ENCODE assay signal across 8 mouse cellular contexts in the genomic region with DNA sequence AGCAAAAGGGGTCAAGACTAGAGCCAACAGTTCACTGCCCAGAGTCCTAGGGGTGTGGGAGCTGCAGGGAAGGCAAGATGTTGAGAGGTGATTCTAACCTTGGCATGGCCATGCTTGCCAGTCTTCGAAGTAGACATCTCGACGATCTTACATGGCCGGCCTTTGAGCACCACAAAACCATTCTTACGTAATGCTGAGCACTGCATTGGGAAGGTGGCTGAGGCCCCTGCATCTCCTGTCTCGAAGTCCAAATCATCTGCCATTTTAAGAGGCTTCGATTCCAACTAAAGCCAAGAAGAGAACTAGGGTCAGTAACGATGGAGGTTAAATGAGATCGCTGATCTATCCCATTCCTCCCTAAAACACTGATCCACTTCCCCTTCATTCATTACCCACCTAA. TPM values are rescaled to one million over a fixed set of nuclear protein-coding genes. Genes with fewer than 3 reads are reported as not detected.
DNase-seq lines count a peak whose midpoint lies in the region; ATAC-seq and TF ChIP-seq lines count a peak whose summit lies in the region.

No protein-coding gene starts in this region.

- TF ChIP-seq CTCF in lung, postnatal 0 days (IDR thresholded peaks at IDR 0.05) = no peak
- no peak for TF ChIP-seq CTCF in intestine, postnatal 0 days (IDR thresholded peaks at IDR 0.05; ENCODE audit: low read depth)

- H3K27me3 ChIP-seq in lung, postnatal 0 days (replicated peaks; ENCODE audit: insufficient read depth, low read length) = no peaks in the 10 kb centered on the region
- no peaks in the 10 kb centered on the region for H3K27me3 ChIP-seq in forebrain, embryonic 10.5 days (ENCODE audit: poor library complexity, severe bottlenecking)
- no peaks in the 10 kb centered on the region for H3K27me3 ChIP-seq in intestine, postnatal 0 days (replicated peaks; ENCODE audit: control insufficient read depth, insufficient read depth, low read length)
- no peaks in the 10 kb centered on the region for H3K27me3 ChIP-seq in neural tube, embryonic 13.5 days

- H3K27ac ChIP-seq in lung, postnatal 0 days (ENCODE audit: low read length) = peak overlapping the region; percentile 96
- H3K27ac ChIP-seq in forebrain, embryonic 10.5 days = 0 out of 2 replicates have a peak overlapping the region, but pooled peaks have one; percentile 99
- peak overlapping the region; percentile 11; the same call in 1 of the 2 replicates for H3K27ac ChIP-seq in intestine, postnatal 0 days (ENCODE audit: low read depth, low read length)
- peak overlapping the region; percentile 93 for H3K27ac ChIP-seq in neural tube, embryonic 13.5 days (replicated peaks)

- peak overlapping the region; percentile 89; the same call in 1 of the 2 replicates for H3K9ac ChIP-seq in lung, postnatal 0 days (replicated peaks; ENCODE audit: low read depth)
- no peak overlapping the region for H3K9ac ChIP-seq in intestine, postnatal 0 days (ENCODE audit: low read depth, low read length)
- H3K9ac ChIP-seq in neural tube, embryonic 13.5 days = peak overlapping the region; percentile 91

- peaks cover 30% of the 10 kb centered on the region for H3K36me3 ChIP-seq in lung, postnatal 0 days (ENCODE audit: insufficient read depth, low read length)
- H3K36me3 ChIP-seq in forebrain, embryonic 10.5 days (replicated peaks) = peaks cover 55% of the 10 kb centered on the region
- H3K36me3 ChIP-seq in intestine, postnatal 0 days (ENCODE audit: control insufficient read depth, insufficient read depth) = peaks cover 37% of the 10 kb centered on the region
- H3K36me3 ChIP-seq in neural tube, embryonic 13.5 days = peaks cover 46% of the 10 kb centered on the region

- ATAC-seq in lung, postnatal 0 days = no peak
- ATAC-seq in intestine, postnatal 0 days = no peak
- ATAC-seq in neural tube, embryonic 13.5 days (ENCODE audit: low read depth) = no peak

- H3K4me2 ChIP-seq in lung, postnatal 0 days (replicated peaks; ENCODE audit: low read depth, low read length) = peak overlapping the region; percentile 99
- peak overlapping the region; percentile 94 for H3K4me2 ChIP-seq in intestine, postnatal 0 days (replicated peaks; ENCODE audit: low read depth)
- peak overlapping the region; percentile 98 for H3K4me2 ChIP-seq in neural tube, embryonic 13.5 days

- peaks cover 16% of the 10 kb centered on the region; the same call in 1 of the 2 replicates for H3K4me1 ChIP-seq in lung, postnatal 0 days (ENCODE audit: insufficient read depth, low read depth, low read length)
- peaks cover 67% of the 10 kb centered on the region for H3K4me1 ChIP-seq in forebrain, embryonic 10.5 days
- 0 out of 2 replicates have a peak, but pooled peaks cover 5% of the 10 kb centered on the region for H3K4me1 ChIP-seq in intestine, postnatal 0 days (replicated peaks; ENCODE audit: control insufficient read depth, insufficient read depth, low read length)
- H3K4me1 ChIP-seq in neural tube, embryonic 13.5 days (replicated peaks) = peaks cover 54% of the 10 kb centered on the region

- H3K9me3 ChIP-seq in lung, postnatal 0 days (ENCODE audit: low read length) = no peaks in the 10 kb centered on the region
- no peaks in the 10 kb centered on the region for H3K9me3 ChIP-seq in forebrain, embryonic 10.5 days
- no peaks in the 10 kb centered on the region for H3K9me3 ChIP-seq in intestine, postnatal 0 days (ENCODE audit: control insufficient read depth)
- no peaks in the 10 kb centered on the region for H3K9me3 ChIP-seq in neural tube, embryonic 13.5 days

- peak overlapping the region; percentile 92; the same call in 1 of the 2 replicates for H3K4me3 ChIP-seq in lung, postnatal 0 days (ENCODE audit: low read depth, low read length)
- peak overlapping the region; percentile 99 for H3K4me3 ChIP-seq in forebrain, embryonic 10.5 days
- peak overlapping the region; percentile 70 for H3K4me3 ChIP-seq in intestine, postnatal 0 days (ENCODE audit: low read depth, low read length)
- peak overlapping the region; percentile 92 for H3K4me3 ChIP-seq in neural tube, embryonic 13.5 days

- 66% methylated on average over 9 of the region's 9 CpGs for WGBS in lung, postnatal 0 days
- 87% methylated on average over 9 of the region's 9 CpGs for WGBS in forebrain, embryonic 10.5 days
- WGBS in intestine, postnatal 0 days = 59% methylated on average over 9 of the region's 9 CpGs
- 83% methylated on average over 9 of the region's 9 CpGs for WGBS in neural tube, embryonic 13.5 days

- no peak for DNase-seq in lung, postnatal 0 days (ENCODE audit: low spot score)
- no peak for DNase-seq in lung, postnatal 10 days
- DNase-seq in forebrain, embryonic 10.5 days (ENCODE audit: extremely low spot score, low spot score) = no peak
- no peak for DNase-seq in gastrocnemius, postnatal 4 days (ENCODE audit: low spot score in 2 of 2)
- no peak for DNase-seq in cerebellum, postnatal 14 days
- no peak for DNase-seq in right cerebral cortex, postnatal 14 days

- no peak for TF ChIP-seq EP300 in lung, postnatal 0 days (IDR thresholded peaks at IDR 0.05)

RNA-seq across cellular contexts. Expression of a gene that starts 2.7 kb away (rescaled TPM):
- polyA plus RNA-seq in lung, postnatal 0 days (2015; fragmentation: Nextera tagmentation; extraction: Ambion mirVana) = 758 and 815 TPM in 2 replicates
- polyA plus RNA-seq in forebrain, embryonic 10.5 days (2016; fragmentation: Nextera tagmentation; extraction: Ambion mirVana) = 2,970 and 2,997 TPM in 2 replicates
- 716 and 774 TPM in 2 replicates for polyA plus RNA-seq in intestine, postnatal 0 days (2015; fragmentation: Nextera tagmentation; extraction: Ambion mirVana)
- 1,157 and 1,178 TPM in 2 replicates for polyA plus RNA-seq in neural tube, embryonic 13.5 days (2015; fragmentation: Nextera tagmentation; extraction: Ambion mirVana)
- 100 to 1,000 TPM; 565 to 571 TPM for total RNA-seq in gastrocnemius, postnatal 4 days (2021)

RNA-seq across cellular contexts. Expression of a gene that starts 5.4 kb away (rescaled TPM):
- 53.0 and 59.1 TPM in 2 replicates for polyA plus RNA-seq in lung, postnatal 0 days (2015; fragmentation: Nextera tagmentation; extraction: Ambion mirVana)
- 92.4 and 97.3 TPM in 2 replicates for polyA plus RNA-seq in forebrain, embryonic 10.5 days (2016; fragmentation: Nextera tagmentation; extraction: Ambion mirVana)
- 40.4 and 42.3 TPM in 2 replicates for polyA plus RNA-seq in intestine, postnatal 0 days (2015; fragmentation: Nextera tagmentation; extraction: Ambion mirVana)
- 60.4 and 76.5 TPM in 2 replicates for polyA plus RNA-seq in neural tube, embryonic 13.5 days (2015; fragmentation: Nextera tagmentation; extraction: Ambion mirVana)
- total RNA-seq in gastrocnemius, postnatal 4 days (2021) = 10 to 100 TPM; 35.9 to 44.5 TPM

RNA-seq across cellular contexts. Expression of a gene that starts 16.5 kb away (rescaled TPM):
- polyA plus RNA-seq in lung, postnatal 0 days (2015; fragmentation: Nextera tagmentation; extraction: Ambion mirVana) = 1.00 and 1.1 TPM in 2 replicates
- polyA plus RNA-seq in forebrain, embryonic 10.5 days (2016; fragmentation: Nextera tagmentation; extraction: Ambion mirVana) = 5.7 and 6.4 TPM in 2 replicates
- polyA plus RNA-seq in intestine, postnatal 0 days (2015; fragmentation: Nextera tagmentation; extraction: Ambion mirVana) = 0.42 and 0.43 TPM in 2 replicates
- polyA plus RNA-seq in neural tube, embryonic 13.5 days (2015; fragmentation: Nextera tagmentation; extraction: Ambion mirVana) = 4.7 and 5.0 TPM in 2 replicates
- total RNA-seq in gastrocnemius, postnatal 4 days (2021) = 1 to 10 TPM; 5.1 to 6.4 TPM

RNA-seq across cellular contexts. Expression of a gene that starts 18.2 kb away (rescaled TPM):
- 3.8 and 3.9 TPM in 2 replicates for polyA plus RNA-seq in lung, postnatal 0 days (2015; fragmentation: Nextera tagmentation; extraction: Ambion mirVana)
- polyA plus RNA-seq in forebrain, embryonic 10.5 days (2016; fragmentation: Nextera tagmentation; extraction: Ambion mirVana) = 14.3 and 14.8 TPM in 2 replicates
- polyA plus RNA-seq in intestine, postnatal 0 days (2015; fragmentation: Nextera tagmentation; extraction: Ambion mirVana) = 9.7 and 10.3 TPM in 2 replicates
- polyA plus RNA-seq in neural tube, embryonic 13.5 days (2015; fragmentation: Nextera tagmentation; extraction: Ambion mirVana) = 13.8 and 20.5 TPM in 2 replicates
- total RNA-seq in gastrocnemius, postnatal 4 days (2021) = 10 to 100 TPM; 32.3 to 36.9 TPM

RNA-seq across cellular contexts. Expression of a gene that starts 18.3 kb away (rescaled TPM):
- polyA plus RNA-seq in lung, postnatal 0 days (2015; fragmentation: Nextera tagmentation; extraction: Ambion mirVana) = 6.4 and 7.0 TPM in 2 replicates
- 11.9 and 12.2 TPM in 2 replicates for polyA plus RNA-seq in forebrain, embryonic 10.5 days (2016; fragmentation: Nextera tagmentation; extraction: Ambion mirVana)
- polyA plus RNA-seq in intestine, postnatal 0 days (2015; fragmentation: Nextera tagmentation; extraction: Ambion mirVana) = 3.5 and 3.8 TPM in 2 replicates
- 10.9 and 11.7 TPM in 2 replicates for polyA plus RNA-seq in neural tube, embryonic 13.5 days (2015; fragmentation: Nextera tagmentation; extraction: Ambion mirVana)
- 1 to 10 TPM; 3.2 to 4.1 TPM for total RNA-seq in gastrocnemius, postnatal 4 days (2021)

Comparison
In these comparisons a context has a peak if more than half of its experiments do, and no peak if none do; other contexts are left out.
1. H3K27ac ChIP-seq: peak in every context shown above with its lines; median percentile 99 in forebrain, embryonic 10.5 days; 96 in lung, postnatal 0 days; 93 in neural tube, embryonic 13.5 days; 11 in intestine, postnatal 0 days.